Mouse (Mus musculus): ENCODE results near the gene 2010111I01Rik. TPM values are rescaled to one million over a fixed set of nuclear protein-coding genes. Genes with fewer than 3 reads are reported as not detected.

2010111I01Rik gene
- polyA plus RNA-seq, 1 experiment from 2014 or later: 101 TPM

DNA sequence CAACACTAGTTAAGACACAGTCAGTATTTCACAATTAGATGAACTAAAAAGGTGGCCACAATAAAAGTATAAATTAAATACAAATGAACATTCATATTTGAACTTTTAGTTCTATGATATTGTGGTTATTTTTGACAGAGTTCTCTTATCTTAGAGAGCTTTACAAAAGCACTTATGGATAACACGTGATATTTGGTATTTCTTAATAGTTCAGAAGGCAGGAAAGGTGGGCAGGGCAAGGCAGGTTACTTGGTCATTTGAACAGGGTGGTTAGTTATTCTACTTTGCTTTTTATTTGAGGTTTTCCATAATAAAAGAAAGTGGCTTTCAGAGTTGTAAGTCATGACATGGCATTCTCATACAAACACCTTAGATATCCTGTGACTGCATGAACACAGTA lies 233.3 kb downstream of the 2010111I01Rik start:
- no peaks in the 10 kb centered on the region for H3K4me1 ChIP-seq (replicated peaks; ENCODE audit: control insufficient read depth, insufficient read depth)
- H3K4me3 ChIP-seq (ENCODE audit: low read depth, low read length): no peak overlapping the region
- no peak overlapping the region for H3K27ac ChIP-seq (replicated peaks)
- WGBS: 71% methylated on average over 1 of the region's 1 CpGs
- ATAC-seq (ENCODE audit: low FRiP score, low TSS enrichment): no peak
- no peaks in the 10 kb centered on the region for H3K36me3 ChIP-seq (ENCODE audit: control insufficient read depth, insufficient read depth, low read length)
- no peak for DNase-seq (ENCODE audit: low spot score)
- H3K9me3 ChIP-seq (ENCODE audit: control insufficient read depth, low read length): no peaks in the 10 kb centered on the region
- no peak overlapping the region for H3K9ac ChIP-seq (ENCODE audit: low read length)
- no peak overlapping the region for H3K4me2 ChIP-seq (replicated peaks; ENCODE audit: low read depth)
- H3K27me3 ChIP-seq (ENCODE audit: control insufficient read depth, insufficient read depth, low read length): no peaks in the 10 kb centered on the region
- TF ChIP-seq EP300 (optimal IDR thresholded peaks at IDR 0.05) (no peak), CTCF (IDR thresholded peaks at IDR 0.05; ENCODE audit: low read depth) (no peak)

- Histone ChIP-seq H3K27ac (replicated peaks) (no peak overlapping the region), H3K9me3 (ENCODE audit: control insufficient read depth, low read length) (no peaks in the 10 kb centered on the region), H3K4me2 (replicated peaks; ENCODE audit: low read depth) (no peak overlapping the region), H3K4me1 (replicated peaks; ENCODE audit: control insufficient read depth, insufficient read depth) (no peaks in the 10 kb centered on the region), H3K9ac (ENCODE audit: low read length) (no peak overlapping the region), H3K27me3 (ENCODE audit: control insufficient read depth, insufficient read depth, low read length) (no peaks in the 10 kb centered on the region), H3K36me3 (ENCODE audit: control insufficient read depth, insufficient read depth, low read length) (no peaks in the 10 kb centered on the region), H3K4me3 (ENCODE audit: low read depth, low read length) (no peak overlapping the region)
- ATAC-seq (ENCODE audit: low FRiP score, low TSS enrichment) (no peak), DNase-seq (ENCODE audit: low spot score) (no peak)
- TF ChIP-seq CTCF (IDR thresholded peaks at IDR 0.05; ENCODE audit: low read depth) (no peak), EP300 (optimal IDR thresholded peaks at IDR 0.05) (no peak)
- 66% methylated on average over 2 of the region's 2 CpGs for WGBS
These were observed 234.9 kb downstream of the 2010111I01Rik start for GRCm38 (mm10) chr13:63199588-63199987.

DNA sequence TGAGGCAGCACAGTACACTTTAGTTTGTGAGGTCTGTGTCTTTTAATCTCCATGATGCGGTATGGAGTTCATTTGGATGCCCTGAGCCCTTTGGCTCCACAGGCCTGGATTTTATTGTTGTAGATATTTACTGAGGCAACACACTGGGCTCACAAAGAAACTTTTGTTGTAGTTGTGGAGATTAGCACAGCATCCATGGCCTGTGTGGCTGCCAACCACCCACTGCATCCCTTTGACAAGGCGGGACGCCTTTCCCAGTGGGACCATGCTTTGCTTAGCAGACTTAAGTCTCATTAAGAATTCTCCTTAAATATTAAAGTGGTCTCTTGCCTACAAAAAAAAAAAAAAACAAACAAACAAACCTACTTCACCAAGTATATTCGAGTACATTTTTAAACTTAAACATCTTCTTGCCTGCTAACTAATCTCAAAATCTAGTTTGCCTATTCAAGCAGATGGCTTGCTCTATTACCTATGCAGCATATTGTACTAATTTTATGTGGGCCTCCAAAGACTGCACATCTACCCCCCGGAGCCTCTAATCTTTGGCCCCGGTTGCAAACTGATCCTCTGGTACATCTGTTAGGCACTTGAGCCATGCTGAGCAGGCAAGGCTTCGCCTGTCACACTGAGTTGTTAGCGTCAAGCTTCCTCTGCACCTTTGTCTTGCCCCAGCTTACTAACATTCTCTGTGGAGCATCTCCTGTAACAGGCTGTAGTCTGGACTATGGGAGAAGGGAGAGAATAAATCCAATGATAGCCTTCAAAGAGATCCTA lies 239.0 kb downstream of the 2010111I01Rik start:
- Histone ChIP-seq H3K4me1 (replicated peaks; ENCODE audit: control insufficient read depth, insufficient read depth) (no peaks in the 10 kb centered on the region), H3K27ac (replicated peaks) (no peak overlapping the region), H3K27me3 (ENCODE audit: control insufficient read depth, insufficient read depth, low read length) (no peaks in the 10 kb centered on the region), H3K9ac (ENCODE audit: low read length) (no peak overlapping the region), H3K4me2 (replicated peaks; ENCODE audit: low read depth) (no peak overlapping the region), H3K9me3 (ENCODE audit: control insufficient read depth, low read length) (no peaks in the 10 kb centered on the region), H3K4me3 (ENCODE audit: low read depth, low read length) (no peak overlapping the region), H3K36me3 (ENCODE audit: control insufficient read depth, insufficient read depth, low read length) (no peaks in the 10 kb centered on the region)
- ATAC-seq (ENCODE audit: low FRiP score, low TSS enrichment) (no peak), DNase-seq (ENCODE audit: low spot score) (no peak)
- WGBS: 84% methylated on average over 8 of the region's 8 CpGs
- TF ChIP-seq EP300 (optimal IDR thresholded peaks at IDR 0.05): no peak
- TF ChIP-seq CTCF (IDR thresholded peaks at IDR 0.05; ENCODE audit: low read depth): no peak

- 70% methylated on average over 4 of the region's 4 CpGs for WGBS
- Histone ChIP-seq H3K9me3 (ENCODE audit: control insufficient read depth, low read length) (no peaks in the 10 kb centered on the region), H3K4me2 (replicated peaks; ENCODE audit: low read depth) (no peak overlapping the region), H3K36me3 (ENCODE audit: control insufficient read depth, insufficient read depth, low read length) (no peaks in the 10 kb centered on the region), H3K27me3 (ENCODE audit: control insufficient read depth, insufficient read depth, low read length) (no peaks in the 10 kb centered on the region), H3K27ac (replicated peaks) (no peak overlapping the region), H3K4me3 (ENCODE audit: low read depth, low read length) (no peak overlapping the region), H3K9ac (ENCODE audit: low read length) (no peak overlapping the region), H3K4me1 (replicated peaks; ENCODE audit: control insufficient read depth, insufficient read depth) (no peaks in the 10 kb centered on the region)
- no peak for TF ChIP-seq CTCF (IDR thresholded peaks at IDR 0.05; ENCODE audit: low read depth)
- TF ChIP-seq EP300 (optimal IDR thresholded peaks at IDR 0.05): no peak
- no peak for DNase-seq (ENCODE audit: low spot score)
- no peak for ATAC-seq (ENCODE audit: low FRiP score, low TSS enrichment)
These were observed 241.1 kb downstream of the 2010111I01Rik start for GRCm38 (mm10) chr13:63205750-63206149.

- Histone ChIP-seq H3K36me3 (ENCODE audit: control insufficient read depth, insufficient read depth, low read length) (no peaks in the 10 kb centered on the region), H3K4me3 (ENCODE audit: low read depth, low read length) (no peak overlapping the region), H3K4me2 (replicated peaks; ENCODE audit: low read depth) (no peak overlapping the region), H3K27ac (replicated peaks) (no peak overlapping the region), H3K27me3 (ENCODE audit: control insufficient read depth, insufficient read depth, low read length) (no peaks in the 10 kb centered on the region), H3K9me3 (ENCODE audit: control insufficient read depth, low read length) (no peaks in the 10 kb centered on the region), H3K4me1 (replicated peaks; ENCODE audit: control insufficient read depth, insufficient read depth) (no peaks in the 10 kb centered on the region), H3K9ac (ENCODE audit: low read length) (no peak overlapping the region)
- TF ChIP-seq CTCF (IDR thresholded peaks at IDR 0.05; ENCODE audit: low read depth) (no peak), EP300 (optimal IDR thresholded peaks at IDR 0.05) (no peak)
- WGBS: 55% methylated on average over 1 of the region's 1 CpGs
- no peak for DNase-seq (ENCODE audit: low spot score)
- no peak for ATAC-seq (ENCODE audit: low FRiP score, low TSS enrichment)
These were observed 241.7 kb downstream of the 2010111I01Rik start for GRCm38 (mm10) chr13:63206396-63206795.

DNA sequence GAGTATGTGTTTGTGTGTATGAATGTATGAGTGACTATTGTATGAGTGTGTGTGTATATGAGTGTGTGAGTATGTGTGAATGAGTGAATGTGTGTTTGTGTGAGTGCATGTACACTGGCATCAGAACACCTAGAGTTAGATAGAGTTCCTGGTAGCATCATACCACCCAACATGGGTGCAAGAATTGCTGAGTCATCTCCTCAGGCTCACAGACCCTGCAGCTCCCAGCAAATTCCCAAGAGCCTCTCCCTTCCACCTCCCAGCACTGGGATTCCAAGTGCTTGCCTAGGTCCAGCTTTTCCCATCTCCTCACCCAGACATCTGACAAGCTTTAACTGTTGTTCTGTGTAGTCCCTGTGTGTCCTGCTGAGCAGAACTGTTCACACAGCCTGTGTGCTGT lies 251.8 kb downstream of the 2010111I01Rik start:
- TF ChIP-seq CTCF (IDR thresholded peaks at IDR 0.05; ENCODE audit: low read depth): no peak
- no peak for TF ChIP-seq EP300 (optimal IDR thresholded peaks at IDR 0.05)
- H3K4me1 ChIP-seq (replicated peaks; ENCODE audit: control insufficient read depth, insufficient read depth): no peaks in the 10 kb centered on the region
- no peak overlapping the region for H3K9ac ChIP-seq (ENCODE audit: low read length)
- H3K36me3 ChIP-seq (ENCODE audit: control insufficient read depth, insufficient read depth, low read length): no peaks in the 10 kb centered on the region
- DNase-seq (ENCODE audit: low spot score): no peak
- H3K9me3 ChIP-seq (ENCODE audit: control insufficient read depth, low read length): no peaks in the 10 kb centered on the region
- no peaks in the 10 kb centered on the region for H3K27me3 ChIP-seq (ENCODE audit: control insufficient read depth, insufficient read depth, low read length)
- no peak for ATAC-seq (ENCODE audit: low FRiP score, low TSS enrichment)
- H3K4me3 ChIP-seq (ENCODE audit: low read depth, low read length): no peak overlapping the region
- no peak overlapping the region for H3K27ac ChIP-seq (replicated peaks)
- no peak overlapping the region for H3K4me2 ChIP-seq (replicated peaks; ENCODE audit: low read depth)

All from stomach, postnatal 0 days (tissue).